Mouse (Mus musculus) forebrain, embryonic 11.5 days (tissue): ENCODE data around the gene Ddx24. TPM values are rescaled to one million over a fixed set of nuclear protein-coding genes. Genes with fewer than 3 reads are reported as not detected.
"Not testable (repeated sequence)": the region's sequence is repeated elsewhere in the genome, so short reads cannot be mapped to it uniquely, and the experiment has no call there.

ENCODE experiments used
- ATAC-seq: fragments of 200-750 bp; cut with Nextera tagmentation; replicated peaks from 2 replicates; pipeline ENCODE4 v1.8.0; 2017; ENCODE audit warnings: moderate TSS enrichment; ENCODE audit not compliant: low FRiP score
- DNase-seq: peaks from one replicate; pipeline ENCODE4 v3.0.0-alpha.2; 2017; ENCODE audit warnings: low spot score
- H3K27ac ChIP-seq: fragments of 300-500 bp; sonication (generic); 2 replicates; pipeline ENCODE4 v1.5.1; 2014; ENCODE audit warnings: low read depth, low read length
- H3K27me3 ChIP-seq: fragments of 300-500 bp; sonication (generic); 2 replicates; pipeline ENCODE4 v1.6.1; 2014; ENCODE audit warnings: mild to moderate bottlenecking, low read length, mixed read lengths; ENCODE audit not compliant: control insufficient read depth, insufficient read depth
- H3K36me3 ChIP-seq: fragments of 300-500 bp; sonication (generic); 2 replicates; pipeline ENCODE4 v1.6.1; 2014; ENCODE audit warnings: mild to moderate bottlenecking, low read length, moderate library complexity, mixed read lengths; ENCODE audit not compliant: control insufficient read depth, insufficient read depth
- H3K4me1 ChIP-seq: fragments of 300-500 bp; sonication (generic); replicated peaks from 2 replicates; pipeline ENCODE4 v1.6.1; 2014; ENCODE audit warnings: low read length, mixed read lengths; ENCODE audit not compliant: control insufficient read depth, insufficient read depth
- H3K4me2 ChIP-seq: fragments of 300-500 bp; sonication (generic); 2 replicates; pipeline ENCODE4 v1.6.1; 2014; ENCODE audit warnings: low read depth, mild to moderate bottlenecking, low read length, moderate library complexity, mixed read lengths; ENCODE audit not compliant: severe bottlenecking
- H3K4me3 ChIP-seq: fragments of 300-500 bp; sonication (generic); 2 replicates; pipeline ENCODE4 v1.5.1; 2014; ENCODE audit warnings: low read depth, low read length
- H3K9ac ChIP-seq: fragments of 300-500 bp; sonication (generic); 2 replicates; pipeline ENCODE4 v1.6.1; 2014; ENCODE audit warnings: low read length
- H3K9me3 ChIP-seq: fragments of 300-500 bp; sonication (generic); 2 replicates; pipeline ENCODE4 v1.6.1; 2016; ENCODE audit warnings: low read length, mixed read lengths; ENCODE audit not compliant: control insufficient read depth
- WGBS: fragments of 180-500 bp; shearing (Covaris S2); extraction: QIAGEN DNeasy Blood & Tissue Kit; methylation state at CpG from one replicate; pipeline ENCODE4 v1.1.7; 2014; 5-methylcytosine and 5-hydroxymethylcytosine counted together
- polyA plus RNA-seq: library from polyadenylated mRNA; unstranded; fragments of >200 nt; fragmentation: Nextera tagmentation; extraction: Ambion mirVana; gene quantifications from 2 replicates; pipeline ENCODE4 v1.2.1, GENCODE M21; 2014

The Ddx24 gene
- 109 and 113 TPM in 2 replicates for polyA plus RNA-seq

DNA sequence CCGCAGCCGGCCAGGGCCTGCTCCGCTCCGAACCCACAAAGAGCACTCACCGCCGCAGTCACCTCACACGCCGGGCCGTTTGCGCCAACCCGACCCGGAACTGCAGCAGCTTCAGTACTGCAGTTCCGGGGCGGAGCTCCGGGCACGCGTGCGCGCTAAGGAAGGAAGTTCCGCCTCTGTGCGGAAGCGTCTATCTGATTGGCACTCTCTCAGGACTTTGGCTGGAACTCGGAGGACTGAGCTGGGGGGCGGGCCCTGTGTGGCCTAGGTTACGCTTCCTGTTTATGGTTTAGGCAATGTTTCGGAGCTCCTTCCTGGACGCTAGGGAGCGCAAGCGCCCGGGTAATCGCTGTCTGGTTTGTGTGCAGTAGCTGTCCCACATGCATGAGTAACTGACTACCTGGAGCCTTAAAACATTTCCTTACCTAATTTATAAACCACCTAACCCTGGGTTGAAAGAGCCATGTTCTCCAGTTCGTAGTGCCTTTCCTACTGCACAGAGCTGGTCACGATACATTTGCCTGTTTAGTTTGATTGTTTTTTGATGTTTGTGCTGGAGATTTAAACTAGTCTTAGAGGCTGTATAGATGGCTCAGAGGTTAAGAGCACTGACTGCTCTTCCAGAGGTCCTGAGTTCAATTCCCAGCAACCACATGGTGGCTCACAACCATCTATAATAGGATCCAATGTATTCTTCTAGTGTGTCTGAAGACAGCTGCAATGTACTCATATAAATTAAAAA is at the start of gene Ddx24:
TSS of gene Ddx24 (minus strand) at position 102 of the 742 bp plus-strand sequence.
- Histone ChIP-seq H3K36me3 (no peaks in the 10 kb centered on the region; the same call in 1 of the 2 replicates), H3K27ac (no peak within 1 kb of the TSS), H3K9ac (peak within 1 kb of the TSS; percentile 78), H3K4me1 (0 out of 2 replicates have a peak, but pooled peaks cover 2% of the 10 kb centered on the region), H3K9me3 (no peaks in the 10 kb centered on the region), H3K27me3 (no peaks in the 10 kb centered on the region), H3K4me3 (peak within 1 kb of the TSS; percentile 89), H3K4me2 (peak within 1 kb of the TSS; percentile 57)
- WGBS, result 2% methylated on average over 33 of the region's 33 CpGs
- DNase-seq (peak; percentile 98), ATAC-seq (peak; percentile 100)

DNA sequence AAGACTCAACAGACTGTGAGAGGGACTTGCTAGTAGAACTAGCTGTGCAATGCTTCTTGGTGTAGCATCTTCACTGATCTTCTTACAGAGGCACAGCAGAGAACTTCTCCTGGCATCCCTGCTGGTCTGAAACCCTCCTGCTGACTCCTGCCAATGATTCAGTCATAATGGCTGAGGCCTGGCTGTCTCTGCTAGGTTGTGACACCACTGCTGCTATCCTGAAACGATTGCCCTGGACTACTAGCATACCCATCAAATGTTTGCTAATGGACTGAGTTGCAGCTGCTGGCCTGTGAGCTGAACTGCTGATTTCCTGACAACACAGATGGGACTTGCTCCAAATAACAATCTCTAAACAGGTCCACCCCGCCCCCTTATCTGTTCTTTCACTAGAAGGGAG is 48.9 kb upstream of the Ddx24 start:
- H3K9ac ChIP-seq, result no peak overlapping the region
- no peaks in the 10 kb centered on the region for H3K4me1 ChIP-seq
- H3K27me3 ChIP-seq, result no peaks in the 10 kb centered on the region
- no peak overlapping the region for H3K4me3 ChIP-seq
- ATAC-seq (no peak), DNase-seq (no peak)
- H3K36me3 ChIP-seq, result no peaks in the 10 kb centered on the region
- no peak overlapping the region for H3K27ac ChIP-seq
- no peaks in the 10 kb centered on the region for H3K9me3 ChIP-seq
- 54% methylated on average over 2 of the region's 2 CpGs for WGBS
- no peak overlapping the region for H3K4me2 ChIP-seq

DNA sequence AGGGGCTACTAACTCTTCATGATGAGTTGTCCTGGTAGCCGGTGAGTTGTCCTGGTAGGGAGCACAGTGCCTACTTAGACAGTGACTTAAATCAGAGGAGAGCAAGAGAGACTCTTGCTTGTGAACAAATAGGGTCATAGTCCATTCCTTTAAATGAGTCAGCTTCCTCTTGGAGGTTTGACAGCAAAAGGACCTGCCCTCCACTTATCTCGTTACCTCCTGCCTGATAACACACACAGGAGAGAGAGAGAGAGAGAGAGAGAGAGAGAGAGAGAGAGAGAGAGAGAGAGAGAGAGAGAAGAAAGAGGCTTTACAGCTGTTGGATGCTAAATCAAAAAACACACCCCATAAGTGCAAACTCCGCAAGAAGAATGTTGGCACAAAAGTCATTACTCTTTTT is 31.5 kb upstream of the Ddx24 start, which contains the start of gene Ifi27l2b:
TSS of gene Ifi27l2b (minus strand) at position 84 of the 400 bp plus-strand sequence.
- H3K9ac ChIP-seq, result no peak within 1 kb of the TSS
- H3K4me1 ChIP-seq, result no peaks in the 10 kb centered on the region
- DNase-seq (no peak), ATAC-seq (no peak)
- H3K36me3 ChIP-seq, result no peaks in the 10 kb centered on the region
- H3K4me3 ChIP-seq, result no peak within 1 kb of the TSS
- no peaks in the 10 kb centered on the region for H3K9me3 ChIP-seq
- no peaks in the 10 kb centered on the region for H3K27me3 ChIP-seq
- WGBS, result 67% methylated on average over 3 of the region's 3 CpGs
- H3K27ac ChIP-seq, result no peak within 1 kb of the TSS
- no peak within 1 kb of the TSS for H3K4me2 ChIP-seq

DNA sequence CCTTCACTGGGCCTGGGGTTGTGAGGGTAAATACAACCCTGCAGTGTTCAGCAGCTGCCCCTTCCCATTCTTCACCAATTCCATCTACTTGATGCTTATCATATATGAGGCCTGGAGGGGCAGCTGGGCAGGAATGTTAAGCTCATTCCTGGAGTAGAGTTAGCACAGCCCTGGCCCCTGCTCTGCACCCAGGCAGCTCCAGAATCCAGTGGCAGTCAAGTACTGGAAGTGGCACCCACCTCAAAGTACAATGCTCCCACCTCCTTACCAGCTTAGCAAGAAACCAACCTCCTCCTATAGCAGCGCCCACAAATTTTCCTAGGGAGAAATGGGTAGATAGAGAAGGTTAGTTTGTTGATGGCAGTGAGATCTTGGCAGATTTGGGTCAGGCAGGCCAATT is 31.1 kb upstream of the Ddx24 start:
- not testable (repeated sequence) for H3K4me2 ChIP-seq, H3K9me3 ChIP-seq, H3K4me1 ChIP-seq, H3K27me3 ChIP-seq, ATAC-seq, H3K27ac ChIP-seq, H3K9ac ChIP-seq, H3K4me3 ChIP-seq, DNase-seq, H3K36me3 ChIP-seq
- WGBS, result no CpG with 5 or more reads among the region's 1 CpGs

DNA sequence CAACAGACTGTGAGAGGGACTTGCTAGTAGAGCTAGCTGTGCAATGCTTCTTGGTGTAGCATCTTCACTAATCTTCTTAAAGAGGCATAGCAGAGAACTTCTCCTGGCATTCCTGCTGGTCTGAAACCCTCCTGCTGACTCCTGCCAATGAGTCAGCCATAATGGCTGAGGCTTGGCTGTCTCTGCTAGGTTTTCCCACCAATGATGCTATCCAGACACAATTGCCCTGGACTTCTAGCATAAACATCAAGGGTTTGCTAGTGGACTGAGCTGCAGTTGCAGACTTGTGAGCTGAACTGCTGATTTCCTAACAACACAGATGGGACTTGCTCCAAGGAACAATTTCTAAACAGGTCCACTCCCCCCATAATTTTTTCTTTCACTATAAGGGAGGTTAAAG is 27.7 kb upstream of the Ddx24 start:
- H3K27ac ChIP-seq, result no peak overlapping the region
- H3K9ac ChIP-seq, result no peak overlapping the region
- H3K4me1 ChIP-seq, result no peaks in the 10 kb centered on the region
- no peak overlapping the region for H3K4me2 ChIP-seq
- H3K4me3 ChIP-seq, result no peak overlapping the region
- no peaks in the 10 kb centered on the region for H3K27me3 ChIP-seq
- H3K36me3 ChIP-seq, result no peaks in the 10 kb centered on the region
- DNase-seq (no peak), ATAC-seq (no peak)
- H3K9me3 ChIP-seq, result no peaks in the 10 kb centered on the region

DNA sequence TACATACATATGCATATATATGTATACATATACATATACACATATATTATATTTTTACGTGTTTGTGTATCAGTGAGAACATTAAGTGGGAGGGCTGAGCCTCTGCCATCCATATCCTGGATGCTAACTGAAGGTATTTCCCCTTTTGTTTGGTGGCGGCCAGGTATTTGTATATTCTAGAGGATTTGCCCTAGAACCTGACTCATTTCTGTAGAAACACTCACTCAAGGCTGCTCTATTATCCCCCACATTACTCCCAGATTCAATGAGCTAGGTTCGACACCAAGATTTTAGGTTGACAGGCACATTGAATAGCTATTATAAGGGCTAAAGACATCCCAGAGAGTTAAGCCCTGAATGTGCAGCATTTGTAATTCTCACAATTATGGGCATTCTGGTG is 19.4 kb upstream of the Ddx24 start:
- H3K27ac ChIP-seq, result no peak overlapping the region
- H3K9me3 ChIP-seq, result no peaks in the 10 kb centered on the region
- no peaks in the 10 kb centered on the region for H3K4me1 ChIP-seq
- no peak for DNase-seq
- H3K9ac ChIP-seq, result no peak overlapping the region
- H3K36me3 ChIP-seq, result no peaks in the 10 kb centered on the region
- H3K4me3 ChIP-seq, result no peak overlapping the region
- H3K27me3 ChIP-seq, result no peaks in the 10 kb centered on the region
- H3K4me2 ChIP-seq, result no peak overlapping the region
- WGBS, result 72% methylated on average over 3 of the region's 3 CpGs
- ATAC-seq, result no peak

DNA sequence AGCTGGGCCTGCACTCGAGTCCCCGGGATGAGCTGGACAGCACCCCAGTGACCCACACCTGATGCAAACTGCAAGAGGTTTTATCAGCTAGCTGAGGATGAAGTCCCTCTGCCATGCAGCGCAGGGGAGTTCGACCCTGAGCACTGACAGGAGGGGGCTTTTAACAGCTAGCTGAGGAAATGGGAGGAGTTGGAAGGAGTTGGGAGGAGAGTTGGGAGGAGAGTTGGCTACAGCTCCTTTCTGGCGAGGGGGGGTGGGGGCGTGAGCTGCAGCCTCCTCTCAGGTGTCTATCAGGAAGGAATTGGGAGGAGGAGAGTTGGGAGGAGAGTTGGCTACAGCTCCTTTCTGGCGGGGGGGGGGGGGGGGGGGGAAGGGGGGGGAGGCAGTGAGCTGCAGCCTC is 18.6 kb upstream of the Ddx24 start:
- not testable (repeated sequence) for H3K4me2 ChIP-seq, H3K36me3 ChIP-seq, H3K4me1 ChIP-seq, H3K9me3 ChIP-seq, H3K9ac ChIP-seq, H3K4me3 ChIP-seq, DNase-seq, H3K27ac ChIP-seq, ATAC-seq, H3K27me3 ChIP-seq
- 42% methylated on average over 6 of the region's 7 CpGs for WGBS

DNA sequence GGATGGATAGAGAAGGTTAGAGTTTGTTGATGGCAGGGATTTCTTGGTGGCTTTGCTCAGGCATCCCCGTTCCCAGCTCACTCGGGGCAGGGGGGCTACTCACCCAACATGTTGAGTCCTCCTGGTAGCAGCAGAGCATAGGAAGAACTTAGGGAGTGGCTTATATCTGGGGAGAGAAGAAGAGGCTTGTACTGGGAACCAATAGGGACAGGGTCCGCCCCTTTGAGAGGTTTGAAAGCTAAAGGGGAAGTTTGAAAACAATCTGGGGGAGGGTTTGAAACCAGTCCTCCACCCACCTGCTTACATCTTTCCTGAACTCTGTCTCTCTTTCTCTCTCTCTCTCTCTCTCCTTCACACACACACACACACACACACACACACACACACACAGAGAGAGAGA is 17.9 kb upstream of the Ddx24 start, which contains the start of gene Ifi27l2a:
TSS of gene Ifi27l2a (minus strand) at position 157 of the 400 bp plus-strand sequence.
- H3K9me3 ChIP-seq, result no peaks in the 10 kb centered on the region
- H3K27ac ChIP-seq, result no peak within 1 kb of the TSS
- H3K27me3 ChIP-seq, result no peaks in the 10 kb centered on the region
- no peaks in the 10 kb centered on the region for H3K4me1 ChIP-seq
- WGBS, result 65% methylated on average over 3 of the region's 3 CpGs
- H3K9ac ChIP-seq, result no peak within 1 kb of the TSS
- DNase-seq, result no peak
- ATAC-seq, result no peak
- no peaks in the 10 kb centered on the region for H3K36me3 ChIP-seq
- H3K4me3 ChIP-seq, result no peak within 1 kb of the TSS
- no peak within 1 kb of the TSS for H3K4me2 ChIP-seq

DNA sequence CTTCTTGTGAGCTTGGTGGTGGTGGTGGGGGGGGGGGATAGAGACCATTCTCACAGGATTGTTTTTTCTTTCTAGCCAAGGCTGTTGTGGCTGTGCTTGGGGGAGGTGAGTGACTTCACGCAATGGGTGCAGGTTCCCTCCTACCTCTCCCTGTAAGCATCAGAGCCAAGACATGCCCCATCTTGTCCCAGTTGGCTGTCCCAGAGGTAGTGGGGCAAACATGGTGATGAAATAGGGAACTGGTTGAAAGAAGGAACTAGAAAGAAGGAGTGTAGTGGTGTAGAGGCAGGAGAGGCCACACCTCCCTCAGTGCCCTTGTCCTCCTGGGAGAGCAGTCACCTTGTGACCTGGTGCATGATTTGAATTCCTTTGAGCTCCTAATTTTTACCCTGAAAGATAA is 12.0 kb upstream of the Ddx24 start:
- H3K27me3 ChIP-seq, result no peaks in the 10 kb centered on the region
- H3K27ac ChIP-seq, result no peak overlapping the region
- H3K4me3 ChIP-seq, result no peak overlapping the region
- no peak for ATAC-seq
- no peak overlapping the region for H3K9ac ChIP-seq
- no peaks in the 10 kb centered on the region for H3K4me1 ChIP-seq
- DNase-seq, result no peak
- WGBS, result 100% methylated on average over 1 of the region's 1 CpGs
- H3K36me3 ChIP-seq, result no peaks in the 10 kb centered on the region
- no peaks in the 10 kb centered on the region for H3K9me3 ChIP-seq
- H3K4me2 ChIP-seq, result no peak overlapping the region
